Mouse (Mus musculus): ENCODE measurements around the gene Mex3d. TPM values are rescaled to one million over a fixed set of nuclear protein-coding genes. Genes with fewer than 3 reads are reported as not detected.
A peak's percentile ranks its signal among the peaks of the same experiment; 100 is the strongest.

Gene Mex3d
- total RNA-seq, 2 experiments from 2014 or later, result 5.2 to 6.0 TPM

DNA sequence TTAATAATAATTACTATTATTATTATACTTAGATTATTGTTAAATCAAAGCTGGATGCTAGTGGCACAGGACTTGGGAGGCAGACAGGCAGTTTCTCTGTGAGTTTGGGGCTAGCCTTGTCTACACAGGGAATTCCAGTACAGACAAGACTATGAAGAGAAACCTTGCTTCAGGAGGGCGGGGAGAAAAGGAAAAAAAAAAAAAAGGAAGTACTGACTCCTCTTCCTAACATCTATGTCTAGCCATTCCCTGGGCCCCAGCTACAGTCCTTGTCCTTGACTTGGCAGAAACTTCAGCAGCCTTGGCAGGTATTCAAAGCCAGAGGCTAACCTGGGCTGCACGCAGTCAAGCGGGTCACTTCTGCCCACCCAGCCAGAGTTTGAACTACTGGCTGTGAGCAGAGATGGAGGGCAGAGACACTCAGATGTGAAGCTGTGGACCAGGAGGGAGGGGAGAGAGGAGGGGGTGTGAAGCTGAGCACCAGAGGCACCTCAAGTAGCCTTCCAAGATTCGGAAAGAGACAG lies 1.8 kb upstream of the Mex3d start:
- intact Hi-C loops (cut with DNase I; ENCODE audit: low total_unique reads), result no loop called here
- no peak for DNase-seq

DNA sequence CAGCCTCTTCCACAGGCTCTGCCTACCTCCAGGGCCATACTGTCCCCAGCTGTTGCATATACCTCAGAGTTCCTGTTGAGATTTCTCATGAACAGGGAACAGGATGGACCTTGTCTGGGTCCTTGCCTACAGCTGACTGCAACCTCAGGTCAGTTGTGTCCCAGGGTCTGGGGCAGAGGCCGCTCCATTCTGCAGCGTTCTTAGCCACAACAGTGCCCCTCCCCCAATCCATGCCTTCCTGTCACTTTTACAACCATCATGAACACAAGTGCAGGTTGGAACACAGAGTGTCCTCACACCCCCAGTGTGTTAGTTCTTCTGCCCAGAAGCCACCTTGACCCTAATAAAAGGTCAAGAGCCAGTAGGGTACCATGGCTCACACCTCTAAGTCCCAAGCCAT lies 1.3 kb upstream of the Mex3d start:
- intact Hi-C loops (cut with DNase I; ENCODE audit: low total_unique reads), result no loop called here
- DNase-seq, result no peak

GRCm38 (mm10) chr10:80386735-80387471 lies 556 bp downstream of the Mex3d start:
- DNase-seq, result no peak
- intact Hi-C loops (cut with DNase I; ENCODE audit: low total_unique reads), result no loop called here

GRCm38 (mm10) chr10:80385811-80386734 lies 1.4 kb downstream of the Mex3d start:
- intact Hi-C loops (cut with DNase I; ENCODE audit: low total_unique reads), result no loop called here

GRCm38 (mm10) chr10:80385310-80385709 lies 2.1 kb downstream of the Mex3d start:
- DNase-seq, result no peak
- intact Hi-C loops (cut with DNase I; ENCODE audit: low total_unique reads), result no loop called here

More at GRCm38 (mm10) chr10:80385811-80386734, 1.4 kb downstream of the Mex3d start:
- no peak for DNase-seq

DNA sequence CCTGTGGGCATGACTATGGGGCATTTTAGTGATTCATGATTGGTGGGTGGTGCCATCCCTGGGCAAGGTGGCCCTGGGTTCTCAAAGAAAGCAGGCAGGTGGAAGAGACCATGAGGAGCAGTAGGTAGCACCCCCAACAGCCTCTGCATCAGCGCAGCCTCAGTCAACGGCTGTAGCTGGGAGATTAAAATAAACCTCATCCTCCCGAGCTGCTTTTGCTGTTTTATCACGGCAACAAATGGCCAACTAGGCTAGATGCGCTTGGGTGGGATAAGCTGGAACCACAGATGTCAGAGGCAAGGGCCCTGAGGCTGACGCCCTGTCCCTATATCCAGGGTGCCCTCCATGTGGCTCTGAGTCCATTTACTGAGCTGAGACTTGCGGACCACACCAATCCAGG lies 2.8 kb downstream of the Mex3d start:
- intact Hi-C loops (cut with DNase I; ENCODE audit: low total_unique reads), result no loop called here
- no peak for DNase-seq

DNA sequence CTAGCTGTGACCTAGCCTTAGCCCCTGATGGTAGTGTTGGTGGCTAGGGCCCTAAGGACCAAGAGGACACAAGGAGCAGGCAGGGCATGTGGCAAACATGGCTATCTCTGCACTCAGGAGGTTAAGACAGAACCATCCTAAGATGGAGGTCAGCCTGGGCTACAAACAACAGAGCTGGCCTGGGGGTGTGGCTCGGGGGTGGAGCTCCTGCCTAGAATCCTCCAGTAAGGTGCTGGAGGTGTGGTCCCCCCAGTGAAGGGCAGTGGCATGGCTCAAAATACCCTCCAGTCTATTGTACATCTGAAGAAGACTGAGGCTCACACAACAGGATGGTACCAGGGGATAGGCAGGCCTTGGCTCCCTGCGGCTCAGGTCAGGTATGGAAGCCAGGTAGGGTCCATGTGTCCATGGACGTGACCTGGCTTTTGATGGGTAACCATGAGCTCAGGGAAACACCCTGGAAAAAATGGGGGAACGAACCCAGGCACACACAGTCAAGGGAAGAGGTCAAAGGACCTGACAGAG lies 3.3 kb downstream of the Mex3d start:
- intact Hi-C loops (cut with DNase I; ENCODE audit: low total_unique reads), result no loop called here
- no peak for DNase-seq

GRCm38 (mm10) chr10:80383431-80383830 lies 4.0 kb downstream of the Mex3d start:
- intact Hi-C loops (cut with DNase I; ENCODE audit: low total_unique reads), result no loop called here
- no peak for DNase-seq

DNA sequence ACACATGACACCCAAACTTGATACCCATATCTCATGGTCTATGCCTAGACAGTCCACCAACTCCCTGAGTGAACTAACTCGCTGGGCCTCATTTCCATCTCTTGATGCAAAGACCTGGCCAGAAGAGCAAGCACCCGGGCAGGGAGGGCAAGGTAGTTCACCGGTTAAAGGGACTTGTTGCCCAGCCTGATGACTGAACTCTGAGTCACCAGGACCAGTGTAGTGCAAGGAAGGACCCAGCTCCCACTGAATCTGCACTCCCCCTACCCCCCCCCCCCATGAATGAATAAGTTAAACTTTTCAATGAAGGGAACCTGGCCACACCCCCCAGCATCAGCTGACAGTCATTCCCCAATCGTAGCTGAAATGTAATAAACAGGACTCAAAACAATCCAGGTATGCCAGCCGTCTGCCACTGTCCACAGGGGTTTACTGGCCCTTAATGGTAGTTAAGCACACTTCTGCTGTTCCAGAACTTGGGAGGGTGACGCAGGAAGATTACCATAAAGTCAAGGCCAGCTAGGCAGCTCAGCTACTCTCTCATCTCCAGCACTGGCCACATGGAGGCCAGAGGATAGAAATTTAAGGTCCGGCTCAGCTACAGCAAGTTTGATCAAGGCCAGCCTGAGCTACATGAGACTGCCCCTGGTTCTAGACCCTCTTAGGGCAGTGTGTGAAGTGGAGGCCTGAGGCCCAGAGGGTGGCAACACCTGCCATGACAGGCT lies 4.7 kb downstream of the Mex3d start:
- intact Hi-C loops (cut with DNase I; ENCODE audit: low total_unique reads), result no loop called here
- no peak for DNase-seq

- intact Hi-C loops (cut with DNase I; ENCODE audit: low total_unique reads), result no loop called here
- no peak for DNase-seq
Observed at GRCm38 (mm10) chr10:80377716-80378115, 9.7 kb downstream of the Mex3d start.

GRCm38 (mm10) chr10:80376160-80376559 lies 11.3 kb downstream of the Mex3d start:
- intact Hi-C loops (cut with DNase I; ENCODE audit: low total_unique reads), result no loop called here
- peak; percentile 94 for DNase-seq

DNA sequence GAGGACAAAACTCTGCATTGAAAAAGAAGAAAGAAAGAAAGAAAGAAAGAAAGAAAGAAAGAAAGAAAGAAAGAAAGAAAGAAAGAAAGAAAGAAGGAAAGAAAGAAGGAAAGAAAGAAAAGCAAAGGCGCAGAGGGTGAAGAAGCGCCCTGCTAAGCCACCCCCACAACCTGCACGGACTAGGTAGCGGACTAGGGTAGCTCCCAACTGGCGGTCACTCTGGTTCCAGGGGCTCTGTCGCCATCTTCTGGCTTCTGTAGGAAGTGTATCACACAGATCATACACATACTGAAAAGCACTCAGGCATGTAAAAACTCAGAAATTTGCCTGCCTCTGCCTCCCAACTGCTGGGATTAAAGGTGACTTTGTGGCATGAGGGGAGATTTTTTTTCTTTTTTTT lies 13.4 kb downstream of the Mex3d start:
- intact Hi-C loops (cut with DNase I; ENCODE audit: low total_unique reads), result loop anchor here (2.0 kb wide), 1 partner anchor 27 kb away; no protein-coding TSS in a partner anchor
- DNase-seq, result peak; percentile 66

DNA sequence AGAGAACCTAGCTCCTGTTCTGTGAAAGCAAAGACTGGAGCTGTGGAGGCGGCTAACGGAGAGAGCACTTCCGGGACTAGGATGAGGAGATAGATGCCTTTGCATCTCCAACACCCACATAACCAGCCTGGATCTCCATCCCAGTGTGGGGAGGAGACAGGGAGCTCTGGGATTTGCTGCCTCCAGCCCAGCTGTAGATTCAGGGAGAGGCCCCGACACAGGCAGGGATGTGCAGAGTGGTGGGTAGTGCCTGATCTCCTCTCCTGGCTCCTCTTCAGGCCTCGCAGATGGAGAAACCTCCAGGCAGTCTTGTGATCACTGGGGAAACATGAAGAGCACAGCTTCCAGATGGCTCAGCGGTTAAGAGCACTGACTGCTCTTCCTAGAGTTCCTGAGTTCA lies 14.8 kb downstream of the Mex3d start:
- intact Hi-C loops (cut with DNase I; ENCODE audit: low total_unique reads), result no loop called here
- no peak for DNase-seq

DNA sequence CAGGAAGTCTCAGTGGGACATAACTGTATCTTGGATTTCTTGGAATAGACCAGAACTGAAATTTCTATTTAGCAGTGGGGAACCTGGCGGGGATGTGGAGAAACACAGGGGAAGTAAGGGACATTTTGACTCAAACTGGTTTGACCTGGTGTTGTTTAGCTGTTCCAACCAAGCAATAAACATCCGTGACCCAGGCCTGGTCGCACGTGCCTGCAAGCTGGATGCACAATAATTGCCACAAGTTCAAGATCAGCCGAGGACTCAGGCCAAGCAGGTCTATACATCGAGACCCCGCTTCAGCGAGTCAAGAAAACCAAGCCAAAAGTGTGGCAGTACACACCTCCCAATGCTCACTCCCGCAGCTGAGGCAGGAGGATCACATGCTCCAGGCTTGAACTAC lies 15.5 kb downstream of the Mex3d start:
- intact Hi-C loops (cut with DNase I; ENCODE audit: low total_unique reads), result no loop called here

DNA sequence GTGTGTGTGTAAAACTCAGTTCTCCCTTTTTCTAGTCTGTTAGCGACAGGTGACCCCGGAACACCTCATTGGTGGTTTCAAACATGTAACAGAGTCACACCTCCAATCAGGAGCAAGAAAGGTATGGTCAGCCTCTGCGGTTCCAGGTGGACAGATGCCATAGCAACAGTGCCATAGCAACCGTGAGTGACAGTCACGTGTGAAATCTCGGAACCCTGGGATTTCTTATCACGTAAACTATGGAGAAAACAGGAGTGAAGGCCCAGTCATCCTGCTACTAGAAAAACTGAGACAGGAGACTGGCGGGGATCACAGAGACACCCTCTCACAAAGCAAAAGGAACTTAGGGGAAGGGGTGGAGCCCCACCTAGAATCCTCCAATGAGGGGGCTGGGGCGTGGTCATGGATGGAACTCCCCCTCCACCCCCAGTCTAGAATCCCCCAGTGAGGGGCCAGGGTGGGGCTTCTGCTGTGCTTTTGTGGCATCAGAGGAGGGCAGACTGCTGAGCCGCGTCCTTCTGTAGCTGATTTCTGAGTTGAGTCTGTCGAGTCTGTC lies 16.0 kb downstream of the Mex3d start:
- intact Hi-C loops (cut with DNase I; ENCODE audit: low total_unique reads), result no loop called here

More for the DNA sequence above, 15.5 kb downstream of the Mex3d start:
- DNase-seq, result no peak

DNA sequence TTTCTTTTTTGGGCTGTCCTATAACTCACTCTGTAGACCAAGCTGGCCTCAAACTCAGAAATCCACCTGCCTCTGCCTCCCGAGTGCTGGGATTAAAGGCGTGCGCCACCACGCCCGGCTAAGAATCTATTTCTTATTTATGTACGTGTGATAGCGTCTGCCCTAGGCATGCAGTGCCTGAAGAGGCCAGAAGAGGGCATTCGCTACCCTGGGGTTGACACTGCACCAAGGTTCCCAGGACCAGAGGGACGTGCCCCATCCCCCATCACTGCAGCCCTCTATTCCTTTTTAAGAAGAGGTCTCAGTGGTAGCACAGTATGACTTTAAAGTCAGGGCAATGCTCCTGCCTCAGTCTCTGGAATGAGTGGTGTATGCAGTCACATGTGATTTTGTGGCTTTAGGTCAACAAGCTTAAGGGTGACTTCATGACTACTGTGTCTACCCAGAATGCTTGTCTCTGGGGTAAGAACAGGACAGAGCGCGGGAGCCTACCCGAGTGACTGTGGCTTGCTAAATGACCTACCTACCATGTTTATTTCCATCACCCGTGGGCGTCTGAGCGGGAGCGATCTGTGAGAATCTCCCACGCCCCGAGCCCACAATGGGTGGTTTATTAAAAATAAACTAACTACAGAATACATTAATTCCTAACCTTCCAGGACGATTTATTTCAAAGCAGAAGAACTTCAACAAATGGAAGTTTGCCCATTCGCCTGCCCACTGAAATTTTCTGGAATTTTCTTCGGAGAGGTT lies 17.3 kb downstream of the Mex3d start:
- DNase-seq, result no peak
- intact Hi-C loops (cut with DNase I; ENCODE audit: low total_unique reads), result loop anchor here (10.0 kb wide), 1 partner anchor 145 kb away; no protein-coding TSS in a partner anchor

More for the DNA sequence above, 16.0 kb downstream of the Mex3d start:
- no peak for DNase-seq

DNA sequence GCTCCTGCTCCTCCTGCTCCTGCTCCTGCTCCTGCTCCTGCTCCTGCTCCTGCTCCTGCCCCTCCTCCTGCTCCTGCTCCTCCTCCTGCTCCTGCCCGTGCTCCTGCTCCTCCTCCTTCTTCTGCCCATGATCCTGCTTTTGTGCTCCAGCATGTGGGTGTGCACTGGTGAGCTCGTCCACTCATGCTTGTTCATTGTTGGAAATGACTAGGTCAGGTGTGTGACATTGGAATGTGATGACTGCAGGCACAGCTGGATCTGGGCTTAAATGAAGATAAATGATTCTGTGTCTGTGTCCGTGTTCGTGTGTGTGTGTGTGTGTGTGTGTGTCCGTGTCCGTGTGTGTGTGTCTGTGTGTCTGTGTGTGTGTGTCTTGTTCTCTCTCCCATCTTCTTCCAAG lies 19.1 kb downstream of the Mex3d start:
- no peak for DNase-seq
- intact Hi-C loops (cut with DNase I; ENCODE audit: low total_unique reads), result loop anchor here (10.0 kb wide), 1 partner anchor 146 kb away; no protein-coding TSS in a partner anchor

GRCm38 (mm10) chr10:80367954-80368353 lies 19.5 kb downstream of the Mex3d start:
- intact Hi-C loops (cut with DNase I; ENCODE audit: low total_unique reads), result loop anchor here (10.0 kb wide), 1 partner anchor 147 kb away; no protein-coding TSS in a partner anchor
- DNase-seq, result no peak

All from gastrocnemius, postnatal 14 days (tissue).